Mouse (Mus musculus) testis, adult 2 months (tissue): ENCODE data around the gene Cdk5r2. TPM values are rescaled to one million over a fixed set of nuclear protein-coding genes. Genes with fewer than 3 reads are reported as not detected.

Experiments used
- H3K27ac ChIP-seq: fragments of 200-500 bp; 2 replicates; pipeline ENCODE4 v1.5.1; 2012; ENCODE audit warnings: low read depth, low read length; ENCODE audit not compliant: control insufficient read depth, insufficient read depth
- H3K27me3 ChIP-seq: fragments of 200-500 bp; 2 replicates; pipeline ENCODE4 v1.6.1; 2012; ENCODE audit warnings: mild to moderate bottlenecking, low read length, moderate library complexity; ENCODE audit not compliant: control insufficient read depth, insufficient read depth
- H3K36me3 ChIP-seq: fragments of 200-500 bp; 2 replicates; pipeline ENCODE4 v1.6.1; 2012; ENCODE audit warnings: mild to moderate bottlenecking, low read length; ENCODE audit not compliant: control insufficient read depth, insufficient read depth
- H3K4me1 ChIP-seq: fragments of 200-500 bp; 2 replicates; pipeline ENCODE4 v1.6.1; 2012; ENCODE audit warnings: low read length; ENCODE audit not compliant: control insufficient read depth, insufficient read depth
- H3K4me3 ChIP-seq: fragments of 200-500 bp; 2 replicates; pipeline ENCODE4 v1.5.1; 2012; ENCODE audit warnings: low read depth, mild to moderate bottlenecking, low read length, moderate library complexity, mixed read lengths; ENCODE audit not compliant: control insufficient read depth
- CTCF ChIP-seq: fragments of 200-500 bp; IDR thresholded peaks from 2 replicates; pipeline ENCODE4 v1.5.1; 2012; ENCODE audit warnings: low read depth, mild to moderate bottlenecking, inconsistent platforms, low read length, moderate library complexity; ENCODE audit not compliant: control insufficient read depth, insufficient read depth, insufficient replicate concordance
- POLR2A ChIP-seq: fragments of 200-500 bp; IDR thresholded peaks from 2 replicates; pipeline ENCODE4 v1.6.1; 2012; ENCODE audit warnings: low read depth, mild to moderate bottlenecking, inconsistent platforms, low read length, moderate library complexity; ENCODE audit not compliant: control insufficient read depth
- polyA plus RNA-seq: library from polyadenylated mRNA; depleted of rRNA; stranded (reverse); fragments of >200 nt; gene quantifications from 2 replicates; pipeline ENCODE4 v1.2.3, GENCODE M21; 2012

The Cdk5r2 gene
- polyA plus RNA-seq, 1 experiment = 0.07 TPM

DNA sequence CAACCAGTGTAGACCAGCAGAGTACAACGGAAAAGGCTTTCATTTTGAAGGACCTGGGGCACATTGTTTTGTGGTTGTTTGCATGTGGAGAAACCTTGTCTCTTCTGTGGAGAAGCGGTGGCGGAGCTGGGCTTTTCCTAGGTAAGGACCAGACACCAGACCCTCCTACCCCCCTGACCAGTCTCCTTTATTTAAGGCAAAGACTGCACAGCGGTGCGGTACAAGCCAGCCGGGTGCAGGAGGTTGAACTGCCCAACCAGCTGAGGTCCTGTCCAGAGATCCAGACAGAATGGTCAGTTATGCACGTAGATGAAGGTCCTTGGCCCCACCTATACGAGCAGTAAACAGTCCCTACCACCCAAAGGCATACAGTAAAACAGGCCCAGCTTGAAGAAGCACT is 28.1 kb downstream of the Cdk5r2 start:
- Histone ChIP-seq H3K36me3 (no peaks in the 10 kb centered on the region), H3K27me3 (peaks cover 12% of the 10 kb centered on the region), H3K4me3 (peak overlapping the region; percentile 66; the same call in 1 of the 2 replicates), H3K27ac (no peak overlapping the region), H3K4me1 (peaks cover 19% of the 10 kb centered on the region)
- TF ChIP-seq CTCF (no peak), POLR2A (no peak)

DNA sequence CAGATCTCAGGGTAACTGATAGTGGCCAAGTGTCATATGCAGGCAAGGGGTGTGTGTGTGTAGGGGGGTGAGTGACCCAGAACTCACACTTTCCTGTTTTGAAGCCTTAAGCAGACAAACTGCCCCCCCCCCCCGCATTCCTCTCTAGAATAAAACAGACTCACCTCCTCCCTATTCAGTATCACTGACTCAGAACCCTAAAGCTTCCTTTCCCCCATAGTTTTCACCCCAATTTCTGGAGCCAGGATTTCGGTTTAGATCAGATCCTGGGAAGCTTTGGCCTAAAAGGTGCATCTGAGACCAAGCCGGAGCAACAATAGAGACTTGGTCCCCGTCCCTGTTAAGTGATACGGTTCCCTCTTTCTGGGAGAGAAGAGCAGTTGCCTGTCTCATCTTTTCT is 28.7 kb downstream of the Cdk5r2 start:
- H3K27ac ChIP-seq = no peak overlapping the region
- peaks cover 19% of the 10 kb centered on the region for H3K4me1 ChIP-seq
- no peak overlapping the region for H3K4me3 ChIP-seq
- no peak for TF ChIP-seq CTCF
- H3K36me3 ChIP-seq = no peaks in the 10 kb centered on the region
- H3K27me3 ChIP-seq = peaks cover 12% of the 10 kb centered on the region

DNA sequence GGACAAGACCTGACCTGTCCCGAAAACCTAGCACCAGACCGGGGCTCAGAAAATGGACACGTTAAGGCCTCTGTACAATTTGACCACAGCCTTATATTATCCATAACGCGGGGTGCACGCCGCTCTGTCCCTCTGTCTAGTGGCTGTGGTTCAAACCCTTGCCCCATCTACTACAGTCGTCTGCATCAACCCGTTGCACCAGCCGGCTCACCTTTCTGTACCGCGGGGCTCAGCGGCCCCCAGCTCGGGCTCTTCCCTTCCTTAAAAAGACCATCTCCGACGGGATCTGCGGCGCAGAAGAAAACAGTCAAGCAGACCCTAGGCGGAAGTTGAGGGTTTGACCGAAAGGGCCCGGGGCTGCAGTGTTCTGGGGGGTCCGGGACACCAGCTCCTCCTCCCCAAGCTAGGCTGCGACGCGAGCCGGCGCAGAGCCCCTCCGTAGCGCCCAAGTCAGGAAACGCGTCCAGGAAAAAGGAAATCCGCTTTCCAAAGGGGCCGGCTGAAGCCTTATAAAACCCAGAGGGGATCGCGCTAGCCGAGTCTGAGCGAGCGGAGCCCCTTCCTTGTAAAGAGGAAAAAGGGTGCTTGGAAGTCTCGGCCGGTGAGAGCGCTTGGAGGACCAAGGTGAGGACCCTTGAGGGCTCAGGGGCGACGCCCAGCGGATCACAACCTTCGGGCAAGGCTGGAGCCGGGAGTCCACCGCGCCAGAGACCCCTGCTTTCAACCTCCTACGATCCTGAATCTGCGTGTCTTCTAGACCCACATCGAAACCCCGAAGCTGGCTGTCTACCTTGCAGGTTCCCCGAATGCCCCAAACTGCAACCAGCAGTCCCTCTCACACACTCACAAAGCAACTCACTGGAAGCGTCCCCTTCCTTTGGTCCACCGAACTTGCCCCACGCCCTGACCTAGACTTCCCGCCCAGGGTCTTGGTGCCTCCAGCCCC is 29.7 kb downstream of the Cdk5r2 start:
- H3K27me3 ChIP-seq = peaks cover 12% of the 10 kb centered on the region
- H3K27ac ChIP-seq = no peak overlapping the region
- peaks cover 19% of the 10 kb centered on the region for H3K4me1 ChIP-seq
- no peak overlapping the region; the same call in 1 of the 2 replicates for H3K4me3 ChIP-seq
- TF ChIP-seq CTCF (no peak), POLR2A (no peak)
- H3K36me3 ChIP-seq = no peaks in the 10 kb centered on the region

DNA sequence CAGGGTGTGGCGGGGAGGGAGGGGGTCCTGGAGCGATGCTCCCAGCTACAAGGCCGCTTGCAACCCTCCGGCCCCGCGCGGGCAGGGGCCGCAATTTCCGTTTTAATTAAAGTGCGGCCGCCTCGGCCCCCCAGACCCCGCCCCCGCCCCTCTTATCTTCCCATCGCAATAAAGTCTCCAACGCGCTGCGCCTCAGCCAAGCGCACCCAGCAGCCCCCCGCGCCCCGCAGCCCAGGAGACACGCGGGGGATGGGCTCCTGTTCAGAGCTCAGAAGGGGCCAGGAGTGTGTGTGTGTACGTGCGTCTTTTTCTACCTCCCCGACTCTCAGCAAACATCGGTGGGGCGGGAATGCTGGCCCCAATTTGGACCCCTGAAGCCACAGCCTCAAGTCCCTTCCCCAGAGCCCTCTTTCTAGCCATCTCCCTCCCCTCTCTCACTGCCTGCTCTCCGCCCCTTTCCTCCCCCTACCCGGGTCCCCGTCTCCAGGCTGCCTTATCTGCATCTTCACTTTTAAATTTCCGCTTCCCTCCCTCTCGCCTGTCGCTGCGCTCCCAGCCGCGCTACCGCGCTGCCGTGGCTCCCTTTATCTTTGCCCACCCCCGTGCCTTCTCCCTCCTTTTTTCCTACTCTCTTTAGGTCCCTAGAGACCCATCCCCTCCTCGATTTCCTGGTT is 30.8 kb downstream of the Cdk5r2 start, which contains the start of gene Fev:
Gene Fev (minus strand): TSS at position 51 of the 674 bp plus-strand sequence.
- peaks cover 19% of the 10 kb centered on the region for H3K4me1 ChIP-seq
- no peak within 1 kb of the TSS for H3K27ac ChIP-seq
- H3K36me3 ChIP-seq = no peaks in the 10 kb centered on the region
- no peak within 1 kb of the TSS; the same call in 1 of the 2 replicates for H3K4me3 ChIP-seq
- TF ChIP-seq POLR2A = no peak
- no peak for TF ChIP-seq CTCF
- peaks cover 12% of the 10 kb centered on the region for H3K27me3 ChIP-seq

DNA sequence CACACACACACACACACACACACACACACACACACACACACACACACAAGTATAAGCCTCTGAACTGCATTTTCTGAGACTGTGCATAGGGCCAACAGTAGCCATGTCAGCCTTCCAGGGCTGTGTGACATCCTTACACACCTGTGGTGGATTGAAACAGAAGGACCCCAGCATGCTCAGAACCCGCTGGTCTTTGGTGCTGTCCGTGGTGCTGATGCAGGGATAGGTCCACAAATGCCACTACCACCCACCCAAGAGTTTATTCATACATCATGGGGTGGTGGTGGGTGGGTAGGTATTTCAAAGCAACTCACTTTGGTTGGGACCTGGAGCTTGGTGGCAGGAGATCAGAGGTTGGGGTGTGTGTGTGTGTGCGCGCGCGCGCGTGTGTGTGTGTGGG is 36.8 kb downstream of the Cdk5r2 start:
- peaks cover 7% of the 10 kb centered on the region for H3K4me1 ChIP-seq
- H3K36me3 ChIP-seq = no peaks in the 10 kb centered on the region
- H3K27me3 ChIP-seq = no peaks in the 10 kb centered on the region
- H3K27ac ChIP-seq = no peak overlapping the region
- TF ChIP-seq CTCF (no peak), POLR2A (no peak)
- H3K4me3 ChIP-seq = no peak overlapping the region

DNA sequence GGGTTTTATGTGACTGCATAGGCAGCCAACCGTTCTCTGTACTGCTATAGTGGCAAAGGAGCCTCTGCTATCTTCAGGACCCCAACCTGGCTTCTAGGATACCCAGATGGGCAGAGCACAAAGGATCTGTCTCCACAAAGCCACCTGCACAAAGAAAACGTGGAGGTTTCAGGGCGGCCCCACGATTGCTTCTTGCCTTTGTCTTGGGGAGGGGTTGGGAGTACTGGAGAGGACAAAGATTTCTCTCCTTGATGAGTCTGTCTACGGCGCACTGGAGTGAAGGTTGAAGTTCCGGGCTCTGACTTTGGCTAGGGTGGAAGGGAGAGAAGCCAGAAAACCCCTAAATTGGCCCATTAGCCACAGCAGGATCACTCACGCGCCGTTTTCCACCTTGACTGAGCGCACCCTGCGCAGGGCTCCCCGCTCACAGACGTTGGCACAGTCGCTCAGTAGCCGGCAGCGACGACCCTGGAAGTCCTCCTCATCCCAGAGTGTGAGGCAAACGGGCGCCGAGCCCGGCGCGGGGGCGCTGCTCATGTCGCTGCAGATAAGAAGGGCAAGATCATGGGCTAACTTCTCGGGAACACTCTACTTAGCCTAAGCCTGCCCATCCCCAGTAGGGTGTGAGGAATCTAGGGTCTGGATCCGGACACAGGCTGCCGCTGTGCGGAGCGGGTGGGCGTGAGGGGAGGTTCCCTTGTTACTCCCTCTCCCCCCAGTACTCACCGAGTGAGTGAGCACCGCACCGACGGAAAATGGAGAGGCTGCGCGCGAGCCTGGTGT is 37.8 kb downstream of the Cdk5r2 start:
- H3K27me3 ChIP-seq = no peaks in the 10 kb centered on the region
- no peak overlapping the region for H3K4me3 ChIP-seq
- no peak overlapping the region for H3K27ac ChIP-seq
- H3K4me1 ChIP-seq = peaks cover 7% of the 10 kb centered on the region
- H3K36me3 ChIP-seq = no peaks in the 10 kb centered on the region
- no peak for TF ChIP-seq POLR2A
- no peak for TF ChIP-seq CTCF
